Mouse (Mus musculus): ENCODE data around the gene Inpp4b.

DNA sequence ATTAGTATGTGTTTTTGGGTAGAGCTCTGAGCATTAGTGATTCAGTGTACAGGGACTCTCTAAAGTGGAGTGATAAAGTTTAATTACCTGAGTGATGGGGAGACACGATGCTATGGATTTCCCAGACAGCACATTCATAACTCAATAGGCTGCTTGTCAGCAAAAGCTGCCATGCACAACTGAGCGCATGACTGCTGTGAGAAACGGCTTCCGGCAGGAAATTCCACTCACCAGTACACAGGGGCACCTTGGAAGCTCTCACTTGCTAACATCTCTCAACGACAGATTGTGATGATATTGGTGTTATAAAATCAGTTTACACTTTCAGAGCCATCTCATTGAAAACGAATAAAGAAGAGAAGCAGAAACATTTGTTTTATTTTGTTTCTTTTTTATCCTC is 465.2 kb downstream of the Inpp4b start:
- TF ChIP-seq CTCF (IDR thresholded peaks at IDR 0.05; ENCODE audit: low read depth, low read length) (no peak), GATA1 (IDR thresholded peaks at IDR 0.05; ENCODE audit: borderline replicate concordance, low read length) (no peak), POLR2AphosphoS5 (IDR thresholded peaks at IDR 0.05; ENCODE audit: insufficient replicate concordance, low read depth, low read length) (no peak), GATA2 (IDR thresholded peaks at IDR 0.05; ENCODE audit: borderline replicate concordance, low read depth, low read length) (no peak)

All from G1E (cell line).